Mouse (Mus musculus) layer of hippocampus, postnatal 10 days (tissue): Measurements from ENCODE around the gene Zbtb2. TPM values are rescaled to one million over a fixed set of nuclear protein-coding genes. Genes with fewer than 3 reads are reported as not detected.

Experiments used
- DNase-seq, 2 experiments: peaks; one replicate each; pipeline ENCODE4 v3.0.0; 2021; ENCODE audit warnings: low spot score in 2 of 2
- total RNA-seq, 2 experiments: library from RNA; stranded (reverse); gene quantifications; 2 replicates each; pipeline ENCODE4 v1.2.3; 2021

Gene Zbtb2
- total RNA-seq, 2 experiments from 2014 or later = 10.8 to 12.0 TPM

GRCm38 (mm10) chr10:4386609-4387591 lies 1.0 kb downstream of the Zbtb2 start:
- peak; percentile 90 to 96 for DNase-seq

DNA sequence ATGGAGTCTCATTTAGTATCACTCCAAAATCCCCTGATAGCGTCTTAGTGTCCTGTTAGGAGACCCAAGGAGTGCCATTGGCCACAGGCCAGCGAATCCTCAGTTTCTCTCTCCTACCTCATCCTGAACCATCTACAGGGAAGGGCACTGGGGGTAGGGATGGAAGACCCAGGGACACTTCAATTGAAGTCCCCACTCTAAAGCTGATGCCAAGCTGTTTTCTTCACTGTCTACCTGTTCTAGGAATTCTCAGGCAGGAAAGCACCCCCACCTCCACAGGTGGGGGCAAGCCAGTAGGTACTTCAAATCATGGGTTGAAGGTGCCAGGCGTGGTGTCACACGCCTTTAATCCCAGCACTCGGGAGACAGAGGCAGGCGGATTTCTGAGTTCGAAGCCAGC lies 3.7 kb downstream of the Zbtb2 start:
- no peak for DNase-seq

- DNase-seq = no peak
These were observed 7.2 kb downstream of the Zbtb2 start for GRCm38 (mm10) chr10:4380748-4381147.

GRCm38 (mm10) chr10:4376931-4377330 lies 11.0 kb downstream of the Zbtb2 start:
- DNase-seq = no peak

GRCm38 (mm10) chr10:4376461-4376860 lies 11.4 kb downstream of the Zbtb2 start:
- DNase-seq = no peak

GRCm38 (mm10) chr10:4375267-4375666 lies 12.6 kb downstream of the Zbtb2 start:
- DNase-seq = no peak

GRCm38 (mm10) chr10:4374734-4375133 lies 13.2 kb downstream of the Zbtb2 start:
- DNase-seq = no peak

DNA sequence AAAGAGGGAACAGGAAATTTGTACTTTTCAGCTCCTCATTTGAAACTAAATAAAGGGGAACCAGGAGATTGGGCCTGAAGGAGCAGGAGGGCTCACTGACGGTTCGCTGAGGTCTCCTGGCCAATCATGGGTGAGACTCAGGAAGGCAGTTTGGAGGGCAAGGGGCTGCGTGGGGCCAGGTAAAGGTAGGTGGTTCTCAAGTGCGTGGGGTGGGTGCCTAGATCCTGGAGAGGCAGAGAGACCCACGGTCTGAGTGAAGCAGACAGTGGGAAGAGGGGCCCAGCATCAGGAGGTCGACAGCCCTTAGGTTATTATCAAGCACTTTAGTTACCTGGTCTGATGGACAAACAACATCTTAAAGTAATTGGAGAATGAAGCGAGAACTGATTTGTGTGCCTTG lies 13.7 kb downstream of the Zbtb2 start:
- no peak for DNase-seq

- DNase-seq = no peak
These were observed 14.3 kb downstream of the Zbtb2 start for GRCm38 (mm10) chr10:4373558-4373957.

GRCm38 (mm10) chr10:4372011-4372410 lies 15.9 kb downstream of the Zbtb2 start:
- DNase-seq = peak in 1 of 2 experiments; percentile 44

- no peak for DNase-seq
These were observed 17.8 kb downstream of the Zbtb2 start for GRCm38 (mm10) chr10:4370105-4370504.

- no peak for DNase-seq
These were observed 23.3 kb downstream of the Zbtb2 start for GRCm38 (mm10) chr10:4364618-4365017.

GRCm38 (mm10) chr10:4357435-4357834 lies 30.5 kb downstream of the Zbtb2 start:
- DNase-seq = no peak

DNA sequence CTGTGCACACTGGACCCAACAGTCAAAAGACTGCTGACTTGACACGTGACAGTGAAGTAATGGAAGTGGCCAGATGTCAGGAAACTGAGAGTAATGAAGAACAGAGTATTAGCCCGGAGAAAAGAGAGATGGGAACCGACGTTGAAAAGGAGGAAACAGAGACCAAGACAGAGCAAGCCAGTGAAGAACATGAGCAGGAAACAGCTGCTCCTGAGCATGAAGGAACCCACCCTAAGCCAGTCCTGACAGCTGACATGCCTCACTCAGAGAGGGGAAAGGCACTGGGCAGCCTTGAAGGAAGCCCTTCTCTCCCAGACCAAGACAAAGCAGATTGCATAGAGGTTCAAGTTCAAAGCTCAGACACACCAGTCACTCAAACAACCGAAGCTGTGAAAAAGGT lies 31.3 kb downstream of the Zbtb2 start:
- DNase-seq = no peak

DNA sequence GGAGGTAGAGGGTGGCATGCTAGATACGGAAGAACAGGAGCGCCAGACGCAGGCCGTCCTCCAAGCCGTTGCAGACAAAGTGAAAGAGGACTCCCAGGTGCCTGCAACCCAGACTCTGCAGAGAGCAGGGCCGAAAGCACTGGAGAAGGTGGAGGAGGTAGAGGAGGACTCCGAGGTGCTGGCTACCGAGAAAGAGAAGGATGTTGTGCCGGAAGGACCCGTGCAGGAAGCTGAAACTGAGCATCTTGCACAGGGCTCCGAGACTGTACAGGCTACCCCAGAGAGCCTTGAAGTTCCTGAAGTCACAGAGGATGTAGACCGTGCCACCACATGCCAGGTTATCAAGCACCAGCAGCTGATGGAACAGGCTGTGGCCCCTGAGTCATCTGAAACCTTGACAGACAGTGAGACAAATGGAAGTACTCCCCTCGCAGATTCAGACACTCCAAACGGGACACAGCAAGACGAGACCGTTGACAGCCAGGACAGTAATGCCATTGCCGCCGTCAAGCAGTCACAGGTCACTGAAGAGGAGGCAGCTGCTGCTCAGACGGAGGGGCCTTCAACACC lies 31.9 kb downstream of the Zbtb2 start:
- DNase-seq = no peak

GRCm38 (mm10) chr10:4354371-4355260 lies 33.3 kb downstream of the Zbtb2 start:
- DNase-seq = no peak

DNA sequence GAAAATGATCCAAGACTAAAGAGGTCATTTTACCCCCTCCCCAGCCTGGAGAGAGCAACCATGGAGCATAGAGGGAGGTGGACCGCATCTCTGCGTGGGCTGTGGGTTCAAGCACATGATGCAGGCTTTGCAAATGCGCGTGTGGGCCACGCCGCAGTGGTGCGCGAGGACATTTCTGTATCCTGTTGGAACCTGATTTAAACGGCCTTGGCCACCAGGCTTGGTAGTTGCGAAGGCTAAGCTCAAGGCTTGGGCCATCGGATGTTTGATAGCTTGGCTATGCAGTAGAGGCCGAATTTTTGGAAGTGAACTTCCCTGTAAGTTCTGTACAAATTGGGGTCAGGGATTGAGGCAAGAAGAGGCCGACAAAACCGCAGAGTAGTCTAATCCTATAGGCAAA lies 40.3 kb downstream of the Zbtb2 start:
- no peak for DNase-seq

DNA sequence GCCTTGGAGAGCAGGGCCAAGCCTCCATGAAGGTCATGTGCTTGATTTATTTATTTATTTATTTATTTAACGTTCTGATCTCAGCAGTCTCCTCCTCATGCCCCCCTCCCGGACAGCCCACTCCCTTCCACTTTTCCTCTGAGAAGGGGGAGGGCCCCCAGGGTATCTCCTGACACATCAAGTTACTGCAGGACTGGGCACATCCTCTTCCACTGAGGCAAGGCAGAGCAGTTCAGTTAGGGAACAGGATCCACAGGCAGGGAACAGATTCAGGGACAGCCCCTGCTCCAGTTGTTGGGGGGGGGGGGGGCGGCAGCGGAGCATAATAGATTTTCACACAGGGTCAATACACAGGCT lies 40.8 kb downstream of the Zbtb2 start:
- DNase-seq = no peak

GRCm38 (mm10) chr10:4346489-4347135 lies 41.3 kb downstream of the Zbtb2 start:
- peak; percentile 92 for DNase-seq

GRCm38 (mm10) chr10:4341430-4341829 lies 46.5 kb downstream of the Zbtb2 start:
- DNase-seq = peak; percentile 39

- DNase-seq = no peak
These were observed 48.9 kb downstream of the Zbtb2 start for GRCm38 (mm10) chr10:4338863-4339461.
